Mouse (Mus musculus): ENCODE measurements at regions not wholly inside any gene's neighbourhood (a gene's known extent, or its start where the extent isn't known, plus 50 kb on each side); places are given as distances from the start of the nearest gene placed in this dataset.

DNA sequence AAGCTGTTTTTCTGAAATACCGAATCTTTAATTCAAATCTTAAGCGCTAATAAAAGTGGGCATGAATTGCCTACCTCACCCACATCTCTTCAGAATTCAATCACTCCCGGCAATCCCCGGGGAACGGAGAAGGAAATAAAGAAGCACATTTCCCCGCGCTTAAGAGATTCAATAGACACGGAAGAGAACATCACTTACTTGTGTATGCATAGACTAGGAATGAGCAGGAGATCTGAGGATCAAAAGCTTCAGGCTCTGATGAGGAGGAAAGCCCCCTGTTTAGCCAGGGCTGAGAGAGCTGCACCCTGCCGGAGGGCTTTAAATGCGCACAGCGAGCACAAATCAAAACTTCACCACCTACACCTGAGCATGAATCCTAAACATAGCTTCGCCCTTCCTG is 72.0 kb upstream of the Arglu1 start:
- no peak for DNase-seq (ENCODE audit: low spot score)

DNA sequence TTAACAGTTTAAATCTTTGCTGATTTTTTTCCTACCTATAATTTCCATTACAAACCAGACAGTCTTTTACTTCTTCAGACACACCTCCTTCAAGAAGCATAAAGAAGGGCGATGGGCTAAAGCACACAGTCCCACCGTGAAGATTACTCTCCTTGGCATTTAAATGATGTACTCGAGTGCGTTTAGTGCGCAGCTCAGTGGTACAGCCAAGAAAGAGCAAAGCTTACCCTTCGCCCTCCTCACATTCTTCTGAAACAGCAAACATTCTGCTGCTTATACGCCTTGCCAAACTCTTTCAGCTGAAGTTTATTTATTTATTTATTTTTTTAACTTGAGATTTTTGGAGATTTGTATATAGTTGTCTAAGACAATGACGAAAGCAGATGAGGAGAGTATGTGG is 68.0 kb upstream of the Arglu1 start:
- no peak for DNase-seq (ENCODE audit: low spot score)

- no peak for DNase-seq (ENCODE audit: low spot score)
Observed at GRCm38 (mm10) chr8:8751208-8751607, 60.9 kb upstream of the Arglu1 start.

- DNase-seq (ENCODE audit: low spot score), result no peak
Observed at GRCm38 (mm10) chr8:8746691-8747090, 56.4 kb upstream of the Arglu1 start.

- DNase-seq (ENCODE audit: low spot score), result no peak
Observed at GRCm38 (mm10) chr8:8745615-8746285, 55.4 kb upstream of the Arglu1 start.

Measured in embryo, embryonic 10.5 days (tissue).